Mouse (Mus musculus) Patski (cell line): ENCODE measurements at regions not wholly inside any gene's neighbourhood (a gene's known extent, or its start where the extent isn't known, plus 50 kb on each side); places are given as distances from the start of the nearest gene placed in this dataset.

Experiments used
- ATAC-seq: fragments of 100-300 bp; one replicate; pipeline ENCODE4 v1.8.0; 2021
- CTCF ChIA-PET: fragments of 350-600 bp; sonication (Branson Sonifier 250); formaldehyde crosslinking; loops from one replicate; lab custom pipeline; 2022; ENCODE audit warnings: inconsistent platforms; lab: Charles Lee
- POLR2A ChIA-PET: fragments of 350-600 bp; sonication (Branson Sonifier 250); formaldehyde crosslinking; loops from one replicate; lab custom pipeline; 2022; ENCODE audit warnings: antibody characterized with exemption, inconsistent platforms; lab: Charles Lee
- DNase-seq: peaks from one replicate; pipeline ENCODE4 v3.0.0-alpha.2; 2011; ENCODE audit warnings: low read depth, low spot score
- H3K27me3 ChIP-seq: fragments of 371-371 bp; one replicate; pipeline ENCODE4 v1.5.1; 2021
- CTCF ChIP-seq: fragments of 100-300 bp; IDR thresholded peaks from one replicate; pipeline ENCODE4 v1.5.1; 2021
- in situ Hi-C: fragments of 300-500 bp; cut with MboI; formaldehyde crosslinking; loops from 3 replicates; pipeline ENCODE4 v1.11.1; 2018; ENCODE audit warnings: low pct_unique_long_range_greater_than_20kb, mixed read lengths

DNA sequence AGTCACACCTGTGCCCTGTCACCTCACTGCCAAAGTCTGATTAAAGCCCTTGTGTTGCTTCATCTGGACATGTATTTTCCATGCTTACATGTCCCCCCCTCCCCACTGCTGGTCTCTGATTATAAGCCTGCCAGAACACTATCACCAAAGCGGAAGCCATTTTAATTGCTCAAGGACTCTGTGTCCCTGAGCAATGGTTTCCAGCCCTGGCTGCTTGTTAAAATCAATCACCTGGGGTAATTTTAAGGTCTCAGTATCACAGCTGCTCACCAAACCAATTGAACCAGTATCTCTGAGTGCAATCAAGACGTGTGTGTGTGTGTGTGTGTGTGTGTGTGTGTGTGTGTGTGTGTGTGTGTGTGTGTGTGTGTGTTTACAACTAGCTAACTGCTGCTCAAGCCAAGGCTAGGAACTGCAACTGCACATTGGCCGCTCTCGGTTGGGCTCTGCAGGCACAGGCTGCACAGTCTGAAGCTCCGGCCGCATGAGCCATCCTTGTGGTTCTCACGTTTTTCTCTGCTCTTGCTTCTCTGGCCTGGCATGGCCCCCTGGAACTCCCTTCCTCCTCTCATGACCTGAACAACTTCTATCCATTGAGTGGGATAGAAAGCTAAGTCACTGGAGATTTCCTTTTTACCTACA, 96.3 kb upstream of the Arntl start:
- in situ Hi-C loops: no loop called here
- DNase-seq: no peak
- no peaks in the 10 kb centered on the region for H3K27me3 ChIP-seq
- no peak for ATAC-seq
- POLR2A ChIA-PET: interaction anchor here (0.6 kb wide), 1 partner anchor 137 kb away, joined by 4 read pairs; no protein-coding TSS in a partner anchor
- no peak for TF ChIP-seq CTCF
- CTCF ChIA-PET: interaction anchor here (1.1 to 1.6 kb wide), 2 partner anchors 9 to 19 kb away, joined by 3 to 4 read pairs; no protein-coding TSS in a partner anchor

DNA sequence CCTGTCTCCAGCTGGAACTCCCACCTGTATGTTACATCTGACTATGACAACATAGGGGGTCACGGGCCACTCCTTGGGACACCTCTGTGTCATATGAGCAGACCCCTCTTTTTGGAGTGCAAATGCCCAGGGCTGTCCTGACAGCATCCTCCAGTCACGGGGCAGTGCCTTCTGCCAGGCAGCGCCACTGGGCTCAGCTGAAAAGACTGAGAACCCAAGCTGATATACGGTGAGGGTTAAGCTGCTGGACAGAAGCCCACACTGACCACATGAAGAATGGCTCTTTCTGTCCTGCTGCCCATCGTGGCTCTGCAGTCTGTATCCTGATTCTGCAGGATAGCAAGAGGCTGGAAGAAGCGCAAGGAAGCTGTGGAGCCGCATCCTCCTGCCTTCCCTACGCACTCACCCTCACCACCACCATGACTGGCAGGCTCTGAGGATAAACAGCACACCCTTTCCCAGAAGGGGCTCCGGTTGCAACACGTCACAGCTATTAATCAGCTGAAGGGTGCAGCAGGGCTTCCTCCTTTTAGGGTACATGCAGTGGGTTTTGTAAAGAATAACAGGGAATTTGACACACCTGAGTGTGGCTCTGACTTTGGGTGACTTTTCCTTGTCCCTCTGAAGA, 93.9 kb upstream of the Arntl start:
- in situ Hi-C loops: no loop called here
- ChIA-PET CTCF (interaction anchor here (0.7 kb wide), 1 partner anchor 31 kb away, joined by 3 read pairs; no protein-coding TSS in a partner anchor), POLR2A (no interaction called here)
- no peak for TF ChIP-seq CTCF
- ATAC-seq (no peak), DNase-seq (no peak)
- no peaks in the 10 kb centered on the region for H3K27me3 ChIP-seq

DNA sequence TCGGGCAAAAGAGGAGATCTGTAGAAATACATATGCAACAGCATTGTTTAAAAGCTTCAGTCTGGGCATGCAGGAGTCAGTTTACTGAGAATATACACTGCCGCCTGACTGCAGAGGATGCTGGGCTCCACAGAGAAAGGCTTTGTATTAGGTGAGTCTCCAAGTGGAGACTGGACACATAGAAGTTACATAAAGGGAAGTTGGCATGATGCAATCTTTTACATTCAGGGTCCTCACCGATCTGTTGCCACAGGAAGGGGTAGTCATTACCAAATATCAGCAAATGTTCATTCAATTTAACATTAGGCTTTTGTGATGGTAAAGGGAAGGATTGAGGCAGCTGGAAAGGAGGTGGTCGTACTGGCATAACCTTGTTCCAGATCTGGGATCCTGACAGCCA, 89.7 kb upstream of the Arntl start:
- DNase-seq (no peak), ATAC-seq (no peak)
- POLR2A ChIA-PET: no interaction called here
- no peak for TF ChIP-seq CTCF
- no peaks in the 10 kb centered on the region for H3K27me3 ChIP-seq
- CTCF ChIA-PET: interaction anchor here (1.2 kb wide), 1 partner anchor 12 kb away, joined by 3 read pairs; no protein-coding TSS in a partner anchor
- in situ Hi-C loops: no loop called here

GRCm38 (mm10) chr7:113121911-113122319, 85.3 kb upstream of the Arntl start:
- CTCF ChIA-PET: no interaction called here
- H3K27me3 ChIP-seq: no peaks in the 10 kb centered on the region
- ATAC-seq: no peak
- POLR2A ChIA-PET: no interaction called here
- no peak for TF ChIP-seq CTCF
- in situ Hi-C loops: no loop called here
- peak; percentile 44 for DNase-seq

- no peaks in the 10 kb centered on the region for H3K27me3 ChIP-seq
- ChIA-PET CTCF (interaction anchor here (1.1 kb wide), 1 partner anchor 204 kb away, joined by 3 read pairs; no protein-coding TSS in a partner anchor), POLR2A (no interaction called here)
- in situ Hi-C loops: loop anchor here (5.0 to 25.0 kb wide), 3 partner anchors 89 to 461 kb away; no protein-coding TSS in a partner anchor
- ATAC-seq: no peak
- TF ChIP-seq CTCF: peak; percentile 38
- no peak for DNase-seq
These were observed 81.3 kb upstream of the Arntl start for GRCm38 (mm10) chr7:113126010-113126409.

DNA sequence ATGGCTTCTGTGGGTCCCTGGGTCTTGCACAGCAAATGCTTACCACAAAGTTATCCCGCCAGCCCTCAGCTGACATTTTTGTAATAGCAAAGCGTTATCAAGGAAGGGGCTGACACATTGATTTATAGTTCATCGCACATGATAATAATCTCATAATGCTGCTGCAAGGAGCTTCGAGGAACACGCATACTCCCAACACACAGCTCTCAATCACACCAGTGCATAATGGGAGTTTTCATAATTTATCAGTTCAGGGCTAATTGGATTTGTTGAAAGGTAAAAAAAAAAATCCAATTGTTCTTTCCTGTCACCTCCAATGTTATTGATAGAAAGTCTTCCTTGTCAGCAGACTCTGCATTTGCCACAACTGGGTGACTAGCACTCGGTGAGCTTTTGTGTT, 76.7 kb upstream of the Arntl start:
- ATAC-seq (no peak), DNase-seq (no peak)
- POLR2A ChIA-PET: interaction anchor here (1.0 kb wide), 1 partner anchor 200 kb away, joined by 4 read pairs; no protein-coding TSS in a partner anchor
- CTCF ChIA-PET: interaction anchor here (0.9 to 4.6 kb wide), 5 partner anchors 19 to 213 kb away, joined by 3 to 51 read pairs (median 3); no protein-coding TSS in a partner anchor
- H3K27me3 ChIP-seq: no peaks in the 10 kb centered on the region
- no peak for TF ChIP-seq CTCF
- in situ Hi-C loops: loop anchor here (10.0 to 25.0 kb wide), 2 partner anchors 457 to 756 kb away; no protein-coding TSS in a partner anchor

GRCm38 (mm10) chr7:113131945-113132538, 75.2 kb upstream of the Arntl start:
- CTCF ChIA-PET: interaction anchor here (0.7 to 4.6 kb wide), 5 partner anchors 211 to 756 kb away, joined by 3 to 51 read pairs (median 3); no protein-coding TSS in a partner anchor
- in situ Hi-C loops: loop anchor here (10.0 to 25.0 kb wide), 2 partner anchors 455 to 757 kb away; no protein-coding TSS in a partner anchor
- TF ChIP-seq CTCF: peak; percentile 96
- ATAC-seq: no peak
- no peak for DNase-seq
- H3K27me3 ChIP-seq: no peaks in the 10 kb centered on the region
- POLR2A ChIA-PET: interaction anchor here (0.6 to 1.3 kb wide), 2 partner anchors 211 to 345 kb away, joined by 5 to 14 read pairs; no protein-coding TSS in a partner anchor

DNA sequence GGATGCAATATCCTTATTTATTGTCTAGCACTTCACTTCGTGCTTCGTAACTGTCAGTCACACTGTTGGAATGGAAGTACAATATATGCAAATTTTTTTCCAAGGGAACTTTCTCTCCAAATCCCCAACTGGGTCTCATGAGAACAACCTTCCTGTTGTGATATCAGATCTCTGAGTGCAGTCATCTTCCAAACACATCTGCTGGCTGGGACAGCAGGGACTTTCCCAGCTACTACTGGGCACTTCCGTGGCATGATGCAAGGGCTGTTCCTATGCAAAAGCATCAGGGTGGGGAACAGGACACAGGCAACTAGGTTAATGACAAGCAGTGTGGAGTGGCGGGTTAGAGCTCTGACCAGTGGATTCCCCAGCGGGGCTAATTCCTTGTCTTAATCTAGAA, 73.4 kb upstream of the Arntl start:
- no peak for ATAC-seq
- in situ Hi-C loops: loop anchor here (10.0 to 25.0 kb wide), 2 partner anchors 453 to 759 kb away; no protein-coding TSS in a partner anchor
- no peak for DNase-seq
- POLR2A ChIA-PET: interaction anchor here (0.7 kb wide), 1 partner anchor 666 kb away, joined by 3 read pairs; no protein-coding TSS in a partner anchor
- TF ChIP-seq CTCF: no peak
- H3K27me3 ChIP-seq: no peaks in the 10 kb centered on the region
- CTCF ChIA-PET: interaction anchor here (1.1 to 4.6 kb wide), 4 partner anchors 9 to 217 kb away, joined by 3 to 51 read pairs (median 3); no protein-coding TSS in a partner anchor

GRCm38 (mm10) chr7:113140011-113140438, 67.2 kb upstream of the Arntl start:
- in situ Hi-C loops: loop anchor here (5.0 to 25.0 kb wide), 2 partner anchors 172 to 447 kb away; no protein-coding TSS in a partner anchor
- POLR2A ChIA-PET: no interaction called here
- CTCF ChIA-PET: interaction anchor here (0.8 kb wide), 1 partner anchor 129 kb away, joined by 3 read pairs; no protein-coding TSS in a partner anchor
- no peak for ATAC-seq
- TF ChIP-seq CTCF: no peak
- no peaks in the 10 kb centered on the region for H3K27me3 ChIP-seq
- DNase-seq: no peak
